In the genomic region with DNA sequence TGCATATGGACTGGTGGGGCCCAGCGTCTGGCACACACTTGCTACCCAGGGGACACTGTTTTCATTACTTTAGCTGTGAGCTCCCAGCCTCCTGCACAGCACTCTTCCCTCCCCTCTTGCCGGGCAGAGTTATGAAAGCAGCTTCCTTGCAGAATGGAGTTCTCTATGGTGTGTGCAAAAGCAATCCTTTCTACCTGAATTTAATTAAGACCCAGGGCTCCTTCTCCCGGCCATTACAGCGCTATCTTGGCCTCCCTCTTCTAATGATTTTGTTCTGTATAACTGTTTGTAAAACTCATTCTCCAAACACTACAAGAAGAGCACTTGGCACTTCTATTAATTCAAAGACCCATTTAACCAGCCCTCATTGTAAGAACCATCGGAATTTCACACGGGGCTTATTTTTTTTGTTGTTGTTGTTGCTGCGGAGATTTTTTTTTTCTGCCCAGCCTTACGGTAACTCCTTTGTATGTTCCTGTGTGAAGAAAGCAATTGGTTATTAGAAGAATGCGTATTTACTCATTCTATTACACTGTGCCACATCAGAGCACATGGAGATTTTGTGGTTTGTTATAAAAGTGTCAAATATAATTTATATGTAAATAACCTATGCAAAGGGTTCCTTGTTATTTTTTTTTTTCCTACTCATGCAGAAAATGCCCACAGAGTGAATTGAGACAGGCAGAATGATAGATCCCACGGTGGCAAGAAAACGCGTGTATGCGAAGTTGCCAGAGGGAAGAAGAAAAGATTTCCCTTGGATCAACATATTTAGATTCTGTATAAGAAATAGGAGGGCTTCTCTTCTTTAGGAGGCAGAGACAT, we compare ENCODE assay signal across 16 mouse cellular contexts.
DNase-seq lines count a peak whose midpoint lies in the region; ATAC-seq and TF ChIP-seq lines count a peak whose summit lies in the region.
"Had no signal": no experiment of that assay in that cellular context is flagged by ENCODE, and none has a peak within 500 bp of the region (broad histone marks: within the 10 kb centered on the region; RNA-seq: fewer than 3 reads in every experiment).

No protein-coding gene starts in this region.

- peak overlapping the region; percentile 31; the same call in 1 of the 2 replicates for H3K4me2 ChIP-seq in forebrain, embryonic 11.5 days (ENCODE audit: low read depth, low read length, severe bottlenecking)
- 0 out of 2 replicates have a peak overlapping the region, but pooled peaks have one; percentile 4 for H3K4me2 ChIP-seq in forebrain, postnatal 0 days (ENCODE audit: low read depth)
- H3K4me2 ChIP-seq in limb, embryonic 13.5 days (replicated peaks) = peak overlapping the region; percentile 31
- peak overlapping the region; percentile 7; the same call in 1 of the 2 replicates for H3K4me2 ChIP-seq in midbrain, postnatal 0 days (ENCODE audit: low read depth, low read length, poor library complexity, severe bottlenecking)
- H3K4me2 ChIP-seq in intestine, embryonic 15.5 days (replicated peaks) = no peak overlapping the region
- H3K4me2 ChIP-seq: kidney, embryonic 15.5 days had no signal

- H3K27ac ChIP-seq in forebrain, embryonic 11.5 days (ENCODE audit: low read depth, low read length) = peak overlapping the region; percentile 77
- H3K27ac ChIP-seq in forebrain, postnatal 0 days (ENCODE audit: low read depth, low read length) = no peak overlapping the region
- H3K27ac ChIP-seq in limb, embryonic 13.5 days = peak overlapping the region; percentile 44; the same call in 1 of the 2 replicates
- no peak overlapping the region for H3K27ac ChIP-seq in midbrain, postnatal 0 days (ENCODE audit: low read depth, low read length)
- H3K27ac ChIP-seq in intestine, embryonic 15.5 days = no peak overlapping the region
- H3K27ac ChIP-seq: kidney, embryonic 15.5 days; left cerebral cortex, adult 2 months had no signal

- H3K36me3 ChIP-seq in forebrain, embryonic 11.5 days (ENCODE audit: control insufficient read depth, insufficient read depth, low read length) = no peaks in the 10 kb centered on the region
- no peaks in the 10 kb centered on the region for H3K36me3 ChIP-seq in forebrain, postnatal 0 days (ENCODE audit: insufficient read depth)
- no peaks in the 10 kb centered on the region for H3K36me3 ChIP-seq in limb, embryonic 13.5 days
- H3K36me3 ChIP-seq in midbrain, postnatal 0 days (ENCODE audit: insufficient read depth, low read length) = no peaks in the 10 kb centered on the region
- H3K36me3 ChIP-seq in intestine, embryonic 15.5 days = no peaks in the 10 kb centered on the region
- H3K36me3 ChIP-seq: G1E; kidney, embryonic 15.5 days had no signal

- peak; percentile 70 for DNase-seq in forebrain, embryonic 11.5 days (ENCODE audit: low spot score)
- DNase-seq in forebrain, postnatal 0 days = no peak
- DNase-seq in midbrain, postnatal 0 days (ENCODE audit: low spot score) = no peak
- DNase-seq in ovary, postnatal 14 days (ENCODE audit: low spot score) = no peak
- DNase-seq: cerebellum, adult 2 months; heart, adult 18-20 months; lung, adult 2 months had no signal

- no peaks in the 10 kb centered on the region for H3K27me3 ChIP-seq in forebrain, embryonic 11.5 days (ENCODE audit: control insufficient read depth, insufficient read depth, low read length)
- no peaks in the 10 kb centered on the region for H3K27me3 ChIP-seq in forebrain, postnatal 0 days (ENCODE audit: insufficient read depth, low read length)
- H3K27me3 ChIP-seq in limb, embryonic 13.5 days = no peaks in the 10 kb centered on the region
- no peaks in the 10 kb centered on the region for H3K27me3 ChIP-seq in midbrain, postnatal 0 days (ENCODE audit: insufficient read depth, low read length)
- no peaks in the 10 kb centered on the region for H3K27me3 ChIP-seq in intestine, embryonic 15.5 days (replicated peaks)
- H3K27me3 ChIP-seq: kidney, embryonic 15.5 days; megakaryocyte, embryonic 14.5 days had no signal

- no peaks in the 10 kb centered on the region; the same call in 1 of the 2 replicates for H3K4me1 ChIP-seq in forebrain, embryonic 11.5 days (replicated peaks; ENCODE audit: control insufficient read depth, insufficient read depth, low read length)
- H3K4me1 ChIP-seq in forebrain, postnatal 0 days (ENCODE audit: insufficient read depth) = 0 out of 2 replicates have a peak, but pooled peaks cover 5% of the 10 kb centered on the region
- H3K4me1 ChIP-seq in limb, embryonic 13.5 days = peaks cover 11% of the 10 kb centered on the region
- H3K4me1 ChIP-seq in midbrain, postnatal 0 days (ENCODE audit: insufficient read depth, low read length) = no peaks in the 10 kb centered on the region
- no peaks in the 10 kb centered on the region for H3K4me1 ChIP-seq in intestine, embryonic 15.5 days (replicated peaks)
- H3K4me1 ChIP-seq: kidney, embryonic 15.5 days; megakaryocyte, embryonic 14.5 days had no signal

- H3K9ac ChIP-seq in forebrain, embryonic 11.5 days (ENCODE audit: low read length) = no peak overlapping the region
- H3K9ac ChIP-seq in forebrain, postnatal 0 days = no peak overlapping the region
- no peak overlapping the region for H3K9ac ChIP-seq in limb, embryonic 13.5 days
- no peak overlapping the region for H3K9ac ChIP-seq in midbrain, postnatal 0 days (replicated peaks; ENCODE audit: low read length, poor library complexity, severe bottlenecking)
- H3K9ac ChIP-seq in intestine, embryonic 15.5 days = no peak overlapping the region
- H3K9ac ChIP-seq: kidney, embryonic 15.5 days had no signal

- no peak for TF ChIP-seq CTCF in forebrain, postnatal 0 days (IDR thresholded peaks at IDR 0.05; ENCODE audit: low read depth)
- TF ChIP-seq CTCF in midbrain, postnatal 0 days (IDR thresholded peaks at IDR 0.05) = no peak

- peak; percentile 84 for ATAC-seq in forebrain, embryonic 11.5 days (replicated peaks; ENCODE audit: low FRiP score)
- no peak for ATAC-seq in forebrain, postnatal 0 days
- ATAC-seq in limb, embryonic 13.5 days (ENCODE audit: low FRiP score, low read depth) = no peak
- ATAC-seq in midbrain, postnatal 0 days (ENCODE audit: low FRiP score) = no peak
- no peak for ATAC-seq in megakaryocyte progenitor cell, adult 5-6 weeks (replicated peaks; ENCODE audit: poor library complexity)
- no peak for ATAC-seq in intestine, embryonic 15.5 days
- ATAC-seq in cerebellum, adult (ENCODE audit: insufficient number of reproducible peaks, low FRiP score, low TSS enrichment) = no peak
- ATAC-seq: inflammation-experienced regulatory T-cells, adult 6 months had no signal

- peaks cover 2% of the 10 kb centered on the region; the same call in 1 of the 2 replicates for H3K9me3 ChIP-seq in forebrain, embryonic 11.5 days (ENCODE audit: control insufficient read depth, low read length)
- no peaks in the 10 kb centered on the region for H3K9me3 ChIP-seq in forebrain, postnatal 0 days (ENCODE audit: low read length)
- no peaks in the 10 kb centered on the region; the same call in 1 of the 2 replicates for H3K9me3 ChIP-seq in limb, embryonic 13.5 days
- no peaks in the 10 kb centered on the region for H3K9me3 ChIP-seq in midbrain, postnatal 0 days (ENCODE audit: low read length)
- H3K9me3 ChIP-seq in intestine, embryonic 15.5 days = no peaks in the 10 kb centered on the region
- H3K9me3 ChIP-seq: kidney, embryonic 15.5 days had no signal

- WGBS in forebrain, embryonic 11.5 days = 23% methylated on average over 13 of the region's 13 CpGs
- WGBS in forebrain, postnatal 0 days = 11% methylated on average over 13 of the region's 13 CpGs
- WGBS in limb, embryonic 13.5 days = 39% methylated on average over 13 of the region's 13 CpGs
- WGBS in midbrain, postnatal 0 days = 21% methylated on average over 13 of the region's 13 CpGs
- 77% methylated on average over 13 of the region's 13 CpGs for WGBS in intestine, embryonic 15.5 days

- no peak overlapping the region for H3K4me3 ChIP-seq in forebrain, embryonic 11.5 days (ENCODE audit: low read depth, low read length)
- H3K4me3 ChIP-seq in forebrain, postnatal 0 days (ENCODE audit: low read depth, low read length) = no peak overlapping the region
- H3K4me3 ChIP-seq in limb, embryonic 13.5 days = no peak overlapping the region
- no peak overlapping the region for H3K4me3 ChIP-seq in midbrain, postnatal 0 days (ENCODE audit: low read depth, low read length)
- H3K4me3 ChIP-seq in intestine, embryonic 15.5 days (replicated peaks) = no peak overlapping the region
- H3K4me3 ChIP-seq: kidney, embryonic 15.5 days; left cerebral cortex, adult 2 months had no signal

Comparison
In these comparisons a context has a peak if more than half of its experiments do, and no peak if none do; other contexts are left out.
1. H3K27ac ChIP-seq: peak in forebrain, embryonic 11.5 days (single experiment) and limb, embryonic 13.5 days (single experiment); none in forebrain, postnatal 0 days (single experiment), midbrain, postnatal 0 days (single experiment) and intestine, embryonic 15.5 days (single experiment).